Mouse (Mus musculus): ENCODE measurements around the gene Fam102a.

Gene Fam102a

DNA sequence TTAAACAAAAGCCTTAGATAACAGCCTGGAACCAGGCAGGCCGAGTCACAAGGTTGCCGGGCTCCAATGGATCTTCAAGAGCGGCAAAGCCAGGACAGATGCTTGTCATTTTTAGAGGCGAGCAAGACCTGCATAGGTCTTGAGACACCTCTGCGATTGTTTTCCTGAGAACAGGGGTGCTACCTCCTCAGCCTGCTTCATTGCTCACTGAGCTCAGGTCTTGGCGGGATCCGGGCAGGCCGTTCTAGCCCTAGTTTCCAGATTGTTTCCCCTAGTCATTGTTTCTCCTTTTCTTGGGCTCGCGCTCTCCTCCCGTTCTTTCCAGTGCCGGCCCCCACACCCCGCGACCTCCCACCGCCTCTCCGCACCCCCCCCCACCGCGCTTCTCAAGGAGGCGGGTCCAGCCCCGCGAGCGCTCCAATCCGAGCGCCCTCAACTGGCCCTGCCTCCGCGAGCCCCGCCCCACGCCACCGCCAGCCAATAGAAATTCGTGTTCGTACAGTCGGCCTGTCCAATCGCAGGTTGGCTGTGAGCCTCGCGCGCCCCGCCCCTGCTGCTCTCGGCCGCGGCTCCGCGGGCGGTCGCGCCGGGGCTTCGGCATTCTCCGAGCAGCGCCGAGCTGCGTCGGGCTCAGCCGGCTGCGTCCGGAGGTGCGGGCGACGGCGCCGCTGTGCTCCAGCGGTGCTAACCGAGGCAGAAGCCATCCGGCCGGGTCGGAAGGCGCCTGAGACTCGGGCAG lies at the start of gene Fam102a:
Gene Fam102a (plus strand): TSS at position 600 of the 739 bp plus-strand sequence.
- CTCF ChIA-PET, result interaction anchor here (0.9 to 1.3 kb wide), 2 partner anchors 39 to 44 kb away, joined by 3 to 4 read pairs; no protein-coding TSS in a partner anchor

DNA sequence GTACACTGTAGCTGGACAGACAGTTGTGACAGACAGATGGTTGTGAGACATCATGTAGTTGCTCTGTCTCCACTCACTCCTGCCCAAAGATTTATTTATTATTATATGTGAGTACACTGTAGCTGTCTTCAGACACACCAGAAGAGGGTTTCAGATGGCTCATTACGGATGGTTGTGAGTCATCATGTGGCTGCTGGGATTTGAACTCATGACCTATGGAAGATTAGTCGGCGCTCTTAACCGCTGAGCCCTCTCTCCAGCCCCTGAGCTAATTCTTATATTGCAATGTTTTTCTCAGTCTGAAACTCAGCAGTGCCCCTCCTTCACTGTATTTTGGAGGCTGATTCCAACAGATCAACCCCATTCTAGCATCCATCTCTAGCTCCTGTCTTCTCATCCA lies 49.4 kb upstream of the Fam102a start:
- CTCF ChIA-PET, result interaction anchor here (0.6 kb wide), 1 partner anchor 53 kb away, joined by 3 read pairs; no protein-coding TSS in a partner anchor

DNA sequence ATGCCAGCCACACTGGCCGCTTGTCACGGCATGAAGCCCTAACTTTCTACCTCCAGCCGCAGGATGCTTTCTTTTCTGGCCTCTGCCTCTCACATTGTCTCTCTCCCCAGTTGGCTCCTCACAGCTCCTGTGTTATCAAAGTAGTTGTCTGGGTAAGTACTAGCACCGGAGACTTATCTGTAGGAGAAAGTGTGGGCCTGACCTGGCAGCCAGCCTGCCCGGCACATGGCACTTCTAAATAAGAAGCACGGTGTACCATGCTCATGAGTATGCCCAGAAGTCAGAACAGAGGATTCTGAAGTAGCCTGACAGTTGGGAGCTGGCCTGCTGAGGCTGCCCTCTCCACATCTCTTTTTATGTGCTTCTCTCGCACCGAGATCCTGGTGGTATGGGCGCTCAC lies 49.0 kb upstream of the Fam102a start:
- CTCF ChIA-PET, result interaction anchor here (0.6 to 1.1 kb wide), 2 partner anchors 19 to 89 kb away, joined by 3 read pairs; no protein-coding TSS in a partner anchor

DNA sequence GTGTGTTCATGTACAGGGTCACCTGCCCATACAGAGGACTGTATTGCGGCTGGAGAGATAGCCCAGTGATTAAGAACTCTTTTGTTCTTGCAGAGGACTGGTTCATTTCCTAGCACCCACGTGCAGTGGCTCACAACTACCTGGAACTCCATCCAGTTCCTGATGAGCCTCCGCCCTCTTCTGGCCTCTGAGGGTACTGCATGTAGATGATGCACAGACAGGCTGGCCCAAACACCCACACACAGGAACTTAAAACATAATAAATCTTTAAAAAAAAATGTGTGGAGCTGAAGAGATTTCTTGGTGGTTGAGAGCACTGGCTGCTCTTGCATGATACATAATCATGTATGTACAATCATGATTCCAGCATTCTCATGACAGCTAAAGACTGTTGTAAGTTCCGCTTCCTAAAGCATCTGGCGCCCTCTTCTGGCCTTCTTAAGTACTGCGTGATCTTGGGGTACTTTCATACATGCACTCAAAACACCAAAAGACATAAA lies 48.0 kb upstream of the Fam102a start:
- CTCF ChIA-PET, result interaction anchor here (0.9 to 1.4 kb wide), 4 partner anchors 20 to 90 kb away, joined by 3 to 22 read pairs (median 5); no protein-coding TSS in a partner anchor

DNA sequence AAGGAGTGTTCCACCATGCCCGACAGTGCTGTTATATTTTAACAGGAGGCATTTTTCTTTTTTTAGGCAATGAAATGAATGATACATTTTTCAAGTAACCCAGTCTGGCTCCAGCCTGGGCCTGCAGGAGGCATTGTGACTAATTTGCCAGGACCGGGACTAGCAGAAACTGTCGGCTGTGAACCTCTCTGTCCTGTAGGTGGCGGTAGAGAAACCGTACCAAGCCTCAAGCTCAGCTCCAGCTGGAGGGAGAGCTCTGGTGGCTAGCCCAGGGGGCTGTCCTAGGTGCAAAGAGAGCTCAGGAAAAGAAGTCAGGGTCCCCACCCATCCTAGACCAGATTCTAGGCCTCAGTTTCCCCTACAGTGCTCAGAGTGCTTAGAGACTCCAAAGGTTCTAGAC lies 46.5 kb upstream of the Fam102a start:
- CTCF ChIA-PET, result interaction anchor here (1.3 to 1.4 kb wide), 2 partner anchors 49 to 76 kb away, joined by 3 to 7 read pairs; no protein-coding TSS in a partner anchor

DNA sequence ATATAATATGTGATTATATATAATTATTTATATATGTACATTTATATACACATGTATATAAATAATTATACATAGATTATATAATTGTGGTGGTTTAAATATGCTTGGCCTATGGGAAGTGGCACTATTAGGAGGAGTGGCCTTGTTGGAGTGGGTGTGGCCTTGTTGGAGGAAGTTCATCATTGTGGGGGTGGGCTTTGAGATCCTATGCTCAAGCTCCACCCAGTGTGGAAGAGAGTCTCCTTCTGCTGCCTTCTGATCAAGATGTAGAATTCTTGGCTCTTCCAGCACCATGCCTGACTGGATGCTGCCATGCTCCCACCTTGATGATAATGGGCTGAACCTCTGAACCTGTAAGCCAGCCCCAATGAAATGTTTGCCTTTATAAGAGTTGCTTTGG lies 44.4 kb upstream of the Fam102a start:
- CTCF ChIA-PET, result interaction anchor here (0.9 kb wide), 1 partner anchor 44 kb away, joined by 3 read pairs; the partner anchor contains the start of gene Fam102a

DNA sequence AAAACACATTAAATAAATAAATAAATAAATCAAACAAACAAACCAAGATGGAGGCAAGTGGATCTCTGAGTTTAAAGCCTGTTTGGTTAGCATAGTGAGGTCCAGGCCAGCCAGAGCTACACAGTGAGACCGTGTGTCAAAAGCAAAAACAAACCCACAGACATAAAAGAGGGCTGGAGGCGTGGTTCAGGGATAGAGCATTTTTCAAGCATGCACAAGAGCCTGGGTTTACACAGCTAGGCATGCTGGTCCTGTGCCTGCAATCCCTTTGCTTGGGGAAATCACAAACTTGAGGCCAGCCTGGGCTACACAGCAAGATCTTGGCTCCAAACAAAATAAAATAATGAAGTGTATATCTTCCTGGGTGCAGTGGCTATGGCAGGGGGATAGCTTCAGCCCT lies 42.5 kb upstream of the Fam102a start:
- CTCF ChIA-PET, result no interaction called here

DNA sequence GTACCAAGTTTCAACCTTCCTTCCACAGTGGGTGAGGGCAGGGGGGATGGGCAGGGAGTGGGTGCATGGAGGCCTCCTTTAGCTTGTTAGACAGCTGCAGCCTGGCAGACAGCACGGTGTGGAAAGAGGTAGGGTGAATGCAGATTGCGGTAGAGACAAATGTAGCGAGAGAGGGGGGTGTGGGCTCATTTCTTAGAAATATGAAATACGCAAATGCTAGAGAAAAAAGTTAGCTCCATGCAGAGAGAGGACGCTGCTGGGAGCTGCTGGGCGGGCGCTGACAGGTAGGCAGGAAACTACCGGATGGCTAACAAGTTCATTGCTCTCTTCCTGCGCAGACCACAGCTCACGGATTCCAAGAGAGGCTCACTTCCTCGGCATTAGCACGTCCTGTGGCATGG lies 41.8 kb upstream of the Fam102a start:
- CTCF ChIA-PET, result interaction anchor here (0.6 kb wide), 1 partner anchor 52 kb away, joined by 3 read pairs; no protein-coding TSS in a partner anchor

DNA sequence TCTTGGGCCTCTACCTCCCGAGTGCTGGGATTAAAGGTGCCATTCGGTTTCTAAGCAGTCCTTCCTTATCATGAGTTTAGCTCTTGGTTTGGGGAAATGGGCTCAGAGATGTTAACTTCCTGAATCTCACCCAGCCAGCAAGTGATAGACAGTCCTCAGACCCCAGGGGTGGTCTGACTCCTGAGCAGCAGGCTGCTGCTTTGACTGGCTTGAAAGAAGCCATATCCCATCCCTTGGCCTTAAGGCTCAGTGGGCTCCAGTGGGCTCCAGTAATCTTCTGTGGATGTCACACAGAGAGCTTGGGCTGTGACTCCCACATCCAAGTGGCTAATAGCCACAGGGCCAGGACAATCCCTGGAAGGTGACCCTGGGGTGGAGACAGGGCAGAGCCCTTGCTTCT lies 40.6 kb upstream of the Fam102a start:
- CTCF ChIA-PET, result interaction anchor here (0.7 kb wide), 1 partner anchor 403 kb away, joined by 3 read pairs; no protein-coding TSS in a partner anchor

DNA sequence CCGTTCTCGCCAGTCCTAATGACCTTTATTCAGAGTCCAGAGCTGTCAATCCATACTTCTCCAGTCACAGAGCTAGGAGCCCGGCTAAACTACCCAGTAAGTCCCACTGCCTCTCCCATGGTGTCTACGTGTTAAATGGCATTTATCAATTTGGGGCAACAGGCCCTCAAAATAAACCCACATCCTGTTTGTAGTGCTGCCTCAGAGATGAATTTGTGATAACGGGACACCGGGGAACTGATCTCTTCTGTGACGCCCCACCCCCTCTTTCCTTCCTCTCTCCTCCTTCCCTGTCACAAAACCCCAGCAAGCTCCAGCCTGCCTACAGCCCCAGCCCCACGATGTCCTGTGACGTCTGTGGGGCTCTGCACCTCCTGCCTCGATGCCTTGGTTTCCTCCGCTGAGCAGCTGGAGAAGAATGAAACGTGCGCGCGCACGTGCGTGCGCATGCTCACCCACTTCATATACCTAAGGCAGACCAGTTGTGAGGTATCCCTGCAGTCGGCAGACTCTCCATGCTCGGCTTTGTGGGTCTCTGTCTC lies 39.9 kb upstream of the Fam102a start:
- CTCF ChIA-PET, result interaction anchor here (0.5 to 1.1 kb wide), 4 partner anchors 39 to 402 kb away, joined by 3 to 4 read pairs (median 4); partner anchors contain the start of genes 6330409D20Rik and Fam102a

DNA sequence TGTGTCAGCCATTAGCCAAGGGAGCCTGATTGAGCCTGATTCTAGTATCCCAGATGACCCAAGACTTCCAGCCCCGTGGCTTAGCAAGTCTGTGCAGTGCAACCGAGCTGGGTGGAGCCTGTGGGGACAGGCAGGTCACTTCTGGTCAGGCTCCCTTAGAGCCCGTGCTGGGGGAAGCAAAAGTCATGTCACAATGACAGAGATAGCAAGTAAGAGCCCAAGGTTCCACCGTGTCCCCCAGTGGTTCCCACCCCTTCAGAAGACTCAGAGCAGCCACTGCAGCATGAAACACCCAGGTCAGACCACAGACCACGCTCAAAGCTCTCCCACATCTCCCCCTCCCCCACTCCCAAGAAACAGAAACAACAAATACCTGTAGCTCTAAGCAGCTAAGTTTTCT lies 38.9 kb upstream of the Fam102a start:
- CTCF ChIA-PET, result interaction anchor here (1.0 to 1.1 kb wide), 2 partner anchors 38 to 49 kb away, joined by 4 read pairs; partner anchors contain the start of gene Fam102a

DNA sequence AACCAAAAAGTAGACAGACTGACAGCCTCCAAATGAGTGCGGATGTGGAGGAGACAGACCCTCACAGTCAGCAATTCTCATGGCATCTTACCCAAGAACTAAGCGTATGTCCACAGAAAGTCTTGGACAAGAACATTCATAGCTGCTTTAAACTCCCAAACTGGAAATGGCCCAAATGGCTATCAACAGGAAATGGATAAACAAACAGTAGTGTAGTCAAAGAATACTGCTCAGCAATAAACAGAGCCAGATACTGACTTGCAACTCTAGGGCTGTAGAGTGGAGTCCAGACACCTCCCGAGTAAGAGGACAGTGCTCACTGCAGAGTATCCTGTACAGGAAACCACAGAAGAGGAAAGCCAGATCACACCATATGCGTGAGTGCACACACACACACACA lies 35.8 kb upstream of the Fam102a start:
- CTCF ChIA-PET, result no interaction called here

DNA sequence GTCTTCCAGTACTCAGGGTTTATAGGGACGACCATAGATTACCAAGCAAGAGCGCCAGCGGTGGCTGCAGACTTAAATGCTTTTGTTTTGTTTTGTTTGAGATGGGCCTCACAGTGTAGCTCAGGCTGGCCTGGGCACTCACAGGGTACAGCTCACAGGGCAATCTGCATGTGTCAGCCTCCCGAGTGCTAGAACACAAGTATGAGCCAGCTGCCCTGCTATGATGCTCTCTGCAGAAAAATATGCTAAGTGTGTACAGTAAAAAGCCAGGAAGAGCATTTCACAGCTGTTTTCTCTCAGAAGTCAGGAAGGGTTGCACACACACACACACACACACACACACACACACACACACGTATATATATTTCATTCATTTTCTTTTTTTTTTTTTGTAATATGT lies 34.7 kb upstream of the Fam102a start:
- CTCF ChIA-PET, result interaction anchor here (0.7 kb wide), 1 partner anchor 43 kb away, joined by 3 read pairs; no protein-coding TSS in a partner anchor

DNA sequence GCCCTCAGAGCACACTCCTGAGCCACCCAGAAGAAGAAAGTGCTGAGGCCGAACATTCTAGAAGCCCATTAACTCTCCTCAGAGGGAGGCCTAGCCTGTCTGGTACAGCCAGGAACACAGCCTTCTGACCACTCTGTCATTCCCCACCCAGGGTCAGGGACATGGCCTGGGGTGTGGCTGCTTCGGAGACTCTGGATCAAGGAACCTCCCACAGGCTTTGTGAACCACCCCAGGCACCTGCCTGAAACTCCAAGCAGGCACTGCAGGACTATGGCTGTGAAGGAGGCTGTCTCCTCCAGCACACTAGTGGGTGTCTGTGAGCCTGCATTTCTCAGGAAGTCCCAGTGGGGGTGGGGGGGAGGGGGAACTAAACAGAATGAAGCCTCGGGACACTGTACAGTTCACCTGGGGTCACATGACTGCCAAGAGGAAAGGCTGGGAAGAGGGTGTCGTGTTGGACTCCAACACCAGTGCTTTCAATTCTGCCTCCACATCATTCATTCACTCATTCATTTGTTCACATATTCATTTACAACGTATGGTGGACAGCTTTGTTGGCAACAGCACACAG lies 33.3 kb upstream of the Fam102a start:
- CTCF ChIA-PET, result no interaction called here

DNA sequence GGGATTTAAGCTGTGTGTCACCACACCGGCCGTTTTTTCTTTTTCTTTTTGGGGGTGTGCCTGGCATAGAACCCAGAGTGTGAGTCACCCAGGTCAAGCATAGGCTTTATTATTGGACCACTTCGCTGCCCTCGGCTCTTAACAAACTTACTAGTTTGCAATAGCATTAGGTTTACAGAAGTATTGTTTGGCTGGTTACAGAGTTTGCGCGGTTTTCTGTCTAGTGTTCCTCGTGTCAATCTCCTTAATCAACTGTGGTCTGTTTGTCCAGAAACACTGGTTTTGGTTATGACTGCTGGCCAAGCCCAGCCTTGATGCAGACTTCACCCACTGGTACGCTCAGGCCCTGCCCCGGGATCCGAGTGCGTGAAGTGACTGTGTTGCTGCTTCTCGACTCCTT lies 32.3 kb upstream of the Fam102a start:
- CTCF ChIA-PET, result no interaction called here

DNA sequence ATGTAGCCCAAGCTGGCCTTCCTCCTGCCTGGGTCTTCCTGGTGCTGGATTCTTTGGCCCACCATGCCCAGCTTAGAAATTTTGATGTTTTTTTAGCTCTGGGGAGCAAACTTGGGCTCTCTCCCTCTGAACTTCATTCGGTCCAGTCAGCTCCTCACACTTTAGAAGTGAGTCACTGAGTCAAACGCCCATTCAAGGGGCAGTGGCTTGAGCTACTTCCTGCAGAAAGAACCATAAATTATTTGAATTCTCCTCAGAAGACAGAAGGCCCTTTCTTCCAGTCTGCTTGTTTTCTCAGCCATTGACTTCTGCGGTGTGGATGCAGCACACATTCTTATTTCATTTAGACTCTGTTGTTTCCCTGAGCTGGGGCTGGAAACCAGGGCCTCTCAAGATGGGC lies 31.5 kb upstream of the Fam102a start:
- CTCF ChIA-PET, result interaction anchor here (0.7 kb wide), 1 partner anchor 134 kb away, joined by 3 read pairs; no protein-coding TSS in a partner anchor

DNA sequence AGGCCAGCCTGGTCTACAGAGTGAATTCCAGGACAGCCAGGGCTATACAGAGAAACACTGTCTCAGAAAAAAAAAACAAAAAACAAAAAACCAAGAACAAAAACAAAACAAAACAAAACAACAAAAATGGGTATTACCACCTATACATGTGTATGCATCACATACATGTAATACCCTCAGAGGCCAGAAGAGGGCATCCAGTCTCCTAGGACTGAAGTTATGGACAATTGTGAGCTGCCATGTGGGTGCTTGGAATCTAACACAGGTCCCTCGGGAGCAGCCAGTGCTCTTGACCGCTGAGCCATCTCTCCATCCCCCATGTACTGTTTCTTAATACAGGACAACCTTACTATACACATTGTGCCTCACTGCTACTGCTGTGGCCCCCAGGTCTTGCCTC lies 29.6 kb upstream of the Fam102a start:
- CTCF ChIA-PET, result interaction anchor here (0.7 kb wide), 2 partner anchors 19 to 531 kb away, joined by 3 to 14 read pairs; no protein-coding TSS in a partner anchor

DNA sequence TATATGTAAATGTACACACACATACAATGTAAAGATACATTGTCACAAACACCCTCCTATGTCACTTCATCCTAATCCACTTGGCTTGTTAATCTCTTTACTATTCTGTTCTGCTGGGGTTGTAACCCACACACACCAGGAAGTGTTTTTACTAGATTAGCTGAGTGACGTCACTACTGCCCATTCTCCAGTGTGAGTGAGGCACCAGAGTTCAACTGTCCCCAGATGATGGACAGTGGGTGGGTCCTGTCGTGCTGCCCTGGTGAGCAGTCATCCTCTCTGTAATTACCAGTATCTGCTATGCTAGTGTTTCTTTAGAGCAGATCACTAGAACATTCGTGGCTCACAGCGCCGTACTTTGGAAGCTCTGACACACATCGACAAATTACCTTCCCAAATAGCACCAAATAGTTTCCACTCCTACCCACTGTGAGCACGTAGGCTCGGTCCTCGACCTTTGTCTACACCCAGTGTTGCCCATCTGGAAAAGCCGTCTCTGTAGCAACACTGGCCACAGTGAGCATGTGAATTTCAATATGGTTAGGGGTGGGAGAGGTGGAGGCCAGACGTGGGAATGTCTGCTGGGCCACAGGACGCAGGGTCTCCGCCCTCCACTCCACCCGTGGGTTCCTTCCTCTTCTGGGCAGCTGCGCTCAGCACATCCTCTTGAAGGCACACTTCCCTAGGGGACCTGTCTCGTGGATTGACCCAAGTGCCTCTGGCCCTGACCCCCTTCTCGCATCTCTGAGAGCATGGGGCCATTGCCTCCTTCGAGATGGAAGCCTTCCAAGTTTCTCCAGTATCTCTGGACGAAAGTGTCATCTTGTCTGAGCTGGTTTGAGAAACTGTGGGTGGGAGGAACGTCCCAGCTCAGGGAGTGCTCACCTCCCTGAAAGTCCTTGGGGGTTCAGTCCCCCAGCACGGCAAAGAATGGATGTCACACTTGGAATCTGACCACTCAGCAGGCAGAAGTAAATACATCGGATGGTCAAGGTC lies 28.2 kb upstream of the Fam102a start:
- CTCF ChIA-PET, result interaction anchor here (0.6 kb wide), 1 partner anchor 93 kb away, joined by 3 read pairs; no protein-coding TSS in a partner anchor

DNA sequence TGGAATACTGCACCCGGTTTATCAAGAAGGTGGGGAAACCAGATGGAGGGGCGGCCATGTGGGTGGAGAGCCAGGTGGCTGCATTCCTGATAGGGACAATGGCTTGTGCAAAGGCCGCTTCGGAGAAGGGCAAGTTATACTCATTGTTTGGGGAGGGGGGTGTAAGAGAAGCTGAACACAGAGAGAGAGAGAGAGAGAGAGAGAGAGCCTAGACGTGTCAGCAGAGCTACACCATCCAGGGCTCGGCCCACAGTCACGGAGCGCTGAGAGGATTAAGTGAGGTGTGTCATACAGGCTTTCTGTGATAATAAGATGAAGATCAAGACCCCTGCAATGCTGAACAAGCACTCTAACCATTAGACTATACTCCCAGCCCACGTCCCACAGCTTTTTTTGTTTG lies 27.2 kb upstream of the Fam102a start:
- CTCF ChIA-PET, result interaction anchor here (0.6 kb wide), 1 partner anchor 92 kb away, joined by 3 read pairs; no protein-coding TSS in a partner anchor

DNA sequence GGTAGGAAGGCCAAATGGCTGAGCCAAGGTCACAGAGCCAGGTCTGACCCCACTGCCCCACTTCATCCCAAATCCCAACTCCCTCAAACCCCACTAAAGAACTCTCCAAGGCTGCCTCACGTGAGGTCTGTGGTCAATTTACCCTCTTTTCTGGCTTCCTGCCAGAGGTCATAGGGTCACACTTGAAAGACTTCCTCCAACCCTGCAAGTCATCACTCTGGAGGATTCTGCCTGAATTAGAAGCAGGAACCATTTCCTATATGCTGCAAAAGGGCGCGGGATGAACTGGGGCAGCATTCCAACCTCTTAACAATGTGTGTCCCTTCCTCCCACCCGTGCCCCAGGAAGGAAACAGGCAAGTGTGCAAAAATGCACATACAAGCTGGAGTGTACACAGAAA lies 25.8 kb upstream of the Fam102a start:
- CTCF ChIA-PET, result no interaction called here

DNA sequence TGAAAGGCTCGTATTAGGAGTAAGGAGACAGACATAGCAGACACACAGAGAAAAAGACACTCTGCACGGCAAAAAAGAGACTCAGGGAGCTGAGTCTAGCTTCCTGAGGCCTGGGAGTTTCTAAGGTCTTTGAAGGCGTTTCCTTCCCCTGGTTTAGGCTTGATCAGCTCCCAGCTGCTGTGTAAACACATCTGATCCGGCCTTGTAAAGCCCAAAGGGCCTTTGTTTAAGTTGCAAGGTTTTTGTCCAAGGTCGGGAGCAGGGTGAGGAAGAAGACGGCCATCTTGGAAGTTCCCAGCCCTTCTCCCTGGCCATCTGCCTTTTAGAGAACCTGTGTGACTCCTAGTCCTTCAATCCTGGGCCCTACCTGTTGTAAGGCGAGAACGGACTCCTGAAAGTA lies 25.2 kb upstream of the Fam102a start:
- CTCF ChIA-PET, result no interaction called here
